Mouse (Mus musculus): ENCODE measurements at regions not wholly inside any gene's neighbourhood (a gene's known extent, or its start where the extent isn't known, plus 50 kb on each side); places are given as distances from the start of the nearest gene placed in this dataset.

DNA sequence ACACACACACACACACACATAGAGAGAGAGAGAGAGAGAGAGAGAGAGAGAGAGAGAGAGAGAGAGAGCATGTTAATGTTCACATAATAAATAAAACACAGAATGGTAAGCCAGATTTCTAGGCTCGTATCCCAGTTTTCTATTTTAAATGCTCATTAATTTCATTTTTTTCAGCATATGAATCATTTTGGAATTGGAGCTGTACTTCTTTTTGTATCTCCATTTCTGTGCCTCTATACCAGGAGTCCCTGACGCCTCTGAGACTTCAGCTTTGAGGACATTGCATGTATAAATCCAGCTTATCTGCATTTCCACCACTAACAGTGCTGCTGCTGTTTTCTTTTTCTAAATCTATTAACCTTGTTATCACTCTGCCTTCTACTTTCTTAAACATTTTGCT lies 287.5 kb upstream of the Rspo3 start:
- TF ChIP-seq CTCF (conservative IDR thresholded peaks at IDR 0.05; ENCODE audit: insufficient read depth, insufficient read length, low read depth, low read length): no peak
- no peak for TF ChIP-seq POLR2A (IDR thresholded peaks at IDR 0.05; ENCODE audit: low read depth, low read length)

Measured in kidney, adult 2 months (tissue).